ENCODE assay signal across 9 mouse cellular contexts in genomic region chr11:60084589-60084988, GRCm38 (mm10). TPM values are rescaled to one million over a fixed set of nuclear protein-coding genes. Genes with fewer than 3 reads are reported as not detected.
DNase-seq lines count a peak whose midpoint lies in the region; ATAC-seq and TF ChIP-seq lines count a peak whose summit lies in the region.
"Had no signal": no experiment of that assay in that cellular context is flagged by ENCODE, and none has a peak within 500 bp of the region (broad histone marks: within the 10 kb centered on the region; RNA-seq: fewer than 3 reads in every experiment).

No protein-coding gene starts in this region.

- 35% methylated on average over 2 of the region's 2 CpGs for WGBS in midbrain, embryonic 14.5 days
- 33% methylated on average over 2 of the region's 2 CpGs for WGBS in midbrain, embryonic 13.5 days
- 34% methylated on average over 2 of the region's 2 CpGs for WGBS in lung, postnatal 0 days
- WGBS in hindbrain, embryonic 12.5 days: 38% methylated on average over 2 of the region's 2 CpGs

- H3K4me1 ChIP-seq in midbrain, embryonic 14.5 days (ENCODE audit: control insufficient read depth, insufficient read depth, low read length): peaks cover 10% of the 10 kb centered on the region; the same call in 1 of the 2 replicates
- H3K4me1 ChIP-seq in midbrain, embryonic 13.5 days (replicated peaks): peaks cover 9% of the 10 kb centered on the region
- H3K4me1 ChIP-seq in lung, postnatal 0 days (ENCODE audit: insufficient read depth, low read depth, low read length): no peaks in the 10 kb centered on the region
- peaks cover 9% of the 10 kb centered on the region for H3K4me1 ChIP-seq in hindbrain, embryonic 12.5 days

- ATAC-seq in midbrain, embryonic 14.5 days (ENCODE audit: low FRiP score, low TSS enrichment): no peak
- no peak for ATAC-seq in midbrain, embryonic 13.5 days
- no peak for ATAC-seq in lung, postnatal 0 days
- ATAC-seq in hindbrain, embryonic 12.5 days (ENCODE audit: low FRiP score): no peak

- peak; percentile 84 for TF ChIP-seq CTCF in lung, postnatal 0 days (IDR thresholded peaks at IDR 0.05)

- TF ChIP-seq EP300 in lung, postnatal 0 days (IDR thresholded peaks at IDR 0.05): no peak

- H3K9me3 ChIP-seq in midbrain, embryonic 14.5 days (ENCODE audit: control insufficient read depth, low read length): no peaks in the 10 kb centered on the region
- H3K9me3 ChIP-seq in midbrain, embryonic 13.5 days: 0 out of 2 replicates have a peak, but pooled peaks cover 2% of the 10 kb centered on the region
- H3K9me3 ChIP-seq in lung, postnatal 0 days (ENCODE audit: low read length): no peaks in the 10 kb centered on the region
- no peaks in the 10 kb centered on the region for H3K9me3 ChIP-seq in hindbrain, embryonic 12.5 days (replicated peaks)
- H3K9me3 ChIP-seq: stomach, embryonic 15.5 days had no signal

- H3K4me2 ChIP-seq in midbrain, embryonic 14.5 days (ENCODE audit: low read length): no peak overlapping the region
- H3K4me2 ChIP-seq in midbrain, embryonic 13.5 days (replicated peaks): no peak overlapping the region
- H3K4me2 ChIP-seq in lung, postnatal 0 days (replicated peaks; ENCODE audit: low read depth, low read length): no peak overlapping the region
- no peak overlapping the region for H3K4me2 ChIP-seq in hindbrain, embryonic 12.5 days (replicated peaks)
- H3K4me2 ChIP-seq: stomach, embryonic 15.5 days had no signal

- no peak overlapping the region for H3K4me3 ChIP-seq in midbrain, embryonic 14.5 days (replicated peaks; ENCODE audit: low read depth, low read length)
- no peak overlapping the region for H3K4me3 ChIP-seq in midbrain, embryonic 13.5 days (replicated peaks)
- no peak overlapping the region for H3K4me3 ChIP-seq in lung, postnatal 0 days (ENCODE audit: low read depth, low read length)
- no peak overlapping the region for H3K4me3 ChIP-seq in hindbrain, embryonic 12.5 days
- H3K4me3 ChIP-seq: stomach, embryonic 15.5 days had no signal

- H3K36me3 ChIP-seq in midbrain, embryonic 14.5 days (ENCODE audit: control insufficient read depth, insufficient read depth, low read length): no peaks in the 10 kb centered on the region
- H3K36me3 ChIP-seq in midbrain, embryonic 13.5 days: no peaks in the 10 kb centered on the region
- no peaks in the 10 kb centered on the region for H3K36me3 ChIP-seq in lung, postnatal 0 days (ENCODE audit: insufficient read depth, low read length)
- H3K36me3 ChIP-seq in hindbrain, embryonic 12.5 days: no peaks in the 10 kb centered on the region
- H3K36me3 ChIP-seq: stomach, embryonic 15.5 days had no signal

- no peak overlapping the region for H3K27ac ChIP-seq in midbrain, embryonic 14.5 days (replicated peaks; ENCODE audit: low read depth, low read length)
- H3K27ac ChIP-seq in midbrain, embryonic 13.5 days: no peak overlapping the region
- H3K27ac ChIP-seq in lung, postnatal 0 days (ENCODE audit: low read length): no peak overlapping the region
- H3K27ac ChIP-seq in hindbrain, embryonic 12.5 days: no peak overlapping the region
- H3K27ac ChIP-seq: stomach, embryonic 15.5 days had no signal

- no peaks in the 10 kb centered on the region for H3K27me3 ChIP-seq in midbrain, embryonic 14.5 days (ENCODE audit: control insufficient read depth, insufficient read depth, low read length)
- H3K27me3 ChIP-seq in midbrain, embryonic 13.5 days: no peaks in the 10 kb centered on the region
- H3K27me3 ChIP-seq in lung, postnatal 0 days (replicated peaks; ENCODE audit: insufficient read depth, low read length): no peaks in the 10 kb centered on the region
- no peaks in the 10 kb centered on the region for H3K27me3 ChIP-seq in hindbrain, embryonic 12.5 days
- H3K27me3 ChIP-seq: stomach, embryonic 15.5 days had no signal

- no peak overlapping the region for H3K9ac ChIP-seq in midbrain, embryonic 14.5 days (replicated peaks; ENCODE audit: low read length)
- no peak overlapping the region for H3K9ac ChIP-seq in midbrain, embryonic 13.5 days (replicated peaks)
- H3K9ac ChIP-seq in lung, postnatal 0 days (replicated peaks; ENCODE audit: low read depth): no peak overlapping the region
- no peak overlapping the region for H3K9ac ChIP-seq in hindbrain, embryonic 12.5 days
- H3K9ac ChIP-seq: stomach, embryonic 15.5 days had no signal

- peak; percentile 48 for DNase-seq in cerebellum, adult 9-10 months
- DNase-seq in cerebellum, adult 9-11 months: no peak
- peak; percentile 43 for DNase-seq in midbrain, embryonic 14.5 days
- DNase-seq in embryo, embryonic 10 days (ENCODE audit: low spot score): peak; percentile 65
- no peak for DNase-seq in lung, postnatal 0 days (ENCODE audit: low spot score)
- peak; percentile 54 for DNase-seq in testis, postnatal 14 days (ENCODE audit: low spot score)

RNA-seq across cellular contexts. Expression of gene Rai1, which starts 20.2 kb away (rescaled TPM):
- 37.7 and 39.9 TPM in 2 replicates for polyA plus RNA-seq in midbrain, embryonic 14.5 days (2014; fragmentation: Nextera tagmentation; extraction: Ambion mirVana)
- polyA plus RNA-seq in midbrain, embryonic 13.5 days (2015; fragmentation: Nextera tagmentation; extraction: Ambion mirVana): 32.7 and 33.8 TPM in 2 replicates
- polyA plus RNA-seq in lung, postnatal 0 days (2015; fragmentation: Nextera tagmentation; extraction: Ambion mirVana): 13.5 and 16.2 TPM in 2 replicates
- polyA plus RNA-seq in hindbrain, embryonic 12.5 days (2016; fragmentation: Nextera tagmentation; extraction: Ambion mirVana): 40.2 and 43.0 TPM in 2 replicates

RNA-seq across cellular contexts. Expression of gene Pemt, which starts 38.3 kb away (rescaled TPM):
- polyA plus RNA-seq in midbrain, embryonic 14.5 days (2014; fragmentation: Nextera tagmentation; extraction: Ambion mirVana): 6.0 and 8.3 TPM in 2 replicates
- polyA plus RNA-seq in midbrain, embryonic 13.5 days (2015; fragmentation: Nextera tagmentation; extraction: Ambion mirVana): 5.6 and 6.9 TPM in 2 replicates
- 5.0 and 6.0 TPM in 2 replicates for polyA plus RNA-seq in lung, postnatal 0 days (2015; fragmentation: Nextera tagmentation; extraction: Ambion mirVana)
- polyA plus RNA-seq in hindbrain, embryonic 12.5 days (2016; fragmentation: Nextera tagmentation; extraction: Ambion mirVana): 5.7 and 7.1 TPM in 2 replicates

Comparison
In these comparisons a context has a peak if more than half of its experiments do, and no peak if none do; other contexts are left out.
1. DNase-seq: peak in cerebellum, adult 9-10 months (single experiment), midbrain, embryonic 14.5 days (single experiment), embryo, embryonic 10 days (single experiment) and testis, postnatal 14 days (single experiment); none in cerebellum, adult 9-11 months (single experiment) and lung, postnatal 0 days (single experiment).